Mouse (Mus musculus) stomach, postnatal 0 days (tissue): ENCODE measurements around the gene Prkcb. TPM values are rescaled to one million over a fixed set of nuclear protein-coding genes. Genes with fewer than 3 reads are reported as not detected.

Source experiments
- ATAC-seq: fragments of 200-750 bp; cut with Nextera tagmentation; 2 replicates; pipeline ENCODE4 v1.8.0; 2017; ENCODE audit not compliant: low FRiP score, low TSS enrichment
- DNase-seq: peaks from one replicate; pipeline ENCODE4 v3.0.0-alpha.2; 2016; ENCODE audit warnings: low spot score
- H3K27ac ChIP-seq: fragments of 300-500 bp; sonication (generic); replicated peaks from 2 replicates; pipeline ENCODE4 v1.5.1; 2014; ENCODE audit warnings: mild to moderate bottlenecking, control low read depth
- H3K27me3 ChIP-seq: fragments of 300-500 bp; sonication (generic); 2 replicates; pipeline ENCODE4 v1.6.1; 2014; ENCODE audit warnings: low read length; ENCODE audit not compliant: control insufficient read depth, insufficient read depth
- H3K36me3 ChIP-seq: fragments of 300-500 bp; sonication (generic); 2 replicates; pipeline ENCODE4 v1.6.1; 2014; ENCODE audit warnings: low read length, mixed read lengths; ENCODE audit not compliant: control insufficient read depth, insufficient read depth
- H3K4me1 ChIP-seq: fragments of 300-500 bp; sonication (generic); replicated peaks from 2 replicates; pipeline ENCODE4 v1.6.1; 2014; ENCODE audit warnings: antibody characterized with exemption; ENCODE audit not compliant: control insufficient read depth, insufficient read depth
- H3K4me2 ChIP-seq: fragments of 300-500 bp; sonication (generic); replicated peaks from 2 replicates; pipeline ENCODE4 v1.6.1; 2014; ENCODE audit warnings: low read depth, mild to moderate bottlenecking, control low read depth, moderate library complexity
- H3K4me3 ChIP-seq: fragments of 300-500 bp; sonication (generic); 2 replicates; pipeline ENCODE4 v1.5.1; 2014; ENCODE audit warnings: low read depth, low read length, control low read depth
- H3K9ac ChIP-seq: fragments of 300-500 bp; sonication (generic); 2 replicates; pipeline ENCODE4 v1.6.1; 2014; ENCODE audit warnings: mild to moderate bottlenecking, low read length, control low read depth, mixed read lengths
- H3K9me3 ChIP-seq: fragments of 300-500 bp; sonication (generic); 2 replicates; pipeline ENCODE4 v1.6.1; 2016; ENCODE audit warnings: low read length; ENCODE audit not compliant: control insufficient read depth
- CTCF ChIP-seq: IDR thresholded peaks from 2 replicates; pipeline ENCODE4 v1.5.1; 2016; ENCODE audit warnings: antibody characterized with exemption, low read depth, mild to moderate bottlenecking, moderate library complexity
- EP300 ChIP-seq: optimal IDR thresholded peaks from 2 replicates; pipeline ENCODE3; 2016; ENCODE audit warnings: antibody characterized with exemption
- WGBS: fragments of 180-500 bp; shearing (Covaris S2); extraction: QIAGEN DNeasy Blood & Tissue Kit; methylation state at CpG from one replicate; pipeline ENCODE4 v1.1.7; 2014; 5-methylcytosine and 5-hydroxymethylcytosine counted together
- polyA plus RNA-seq: library from polyadenylated mRNA; unstranded; fragments of >200 nt; fragmentation: Nextera tagmentation; extraction: Ambion mirVana; gene quantifications from 2 replicates; pipeline ENCODE4 v1.2.1, GENCODE M21; 2015

Gene Prkcb
- polyA plus RNA-seq, 1 experiment from 2014 or later = 7.9 TPM

DNA sequence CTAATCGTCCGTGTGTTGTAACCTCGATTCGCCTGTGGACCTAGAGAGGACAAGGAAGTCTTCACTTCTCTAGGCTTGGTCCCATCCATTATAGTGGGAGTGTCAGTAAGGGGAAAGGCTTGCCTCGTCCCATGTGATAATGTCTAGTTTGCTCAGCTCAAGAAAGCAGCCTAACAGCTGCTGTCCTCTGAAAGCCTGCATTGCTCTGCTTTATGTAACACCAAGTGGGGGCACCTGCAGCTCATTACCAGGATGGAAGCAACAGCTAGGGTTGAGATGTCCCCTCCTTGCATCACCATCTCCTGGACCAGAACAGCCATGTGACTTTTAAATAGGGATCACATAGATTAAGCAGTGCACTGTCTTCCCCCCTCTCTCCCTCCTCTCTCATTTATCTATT lies 144.8 kb downstream of the Prkcb start:
- Histone ChIP-seq H3K36me3 (no peaks in the 10 kb centered on the region), H3K4me3 (no peak overlapping the region), H3K4me2 (no peak overlapping the region), H3K27ac (no peak overlapping the region), H3K27me3 (no peaks in the 10 kb centered on the region), H3K9ac (no peak overlapping the region), H3K9me3 (no peaks in the 10 kb centered on the region), H3K4me1 (no peaks in the 10 kb centered on the region)
- ATAC-seq = no peak
- no peak for DNase-seq
- TF ChIP-seq EP300 = no peak
- TF ChIP-seq CTCF = no peak
- 76% methylated on average over 5 of the region's 5 CpGs for WGBS

DNA sequence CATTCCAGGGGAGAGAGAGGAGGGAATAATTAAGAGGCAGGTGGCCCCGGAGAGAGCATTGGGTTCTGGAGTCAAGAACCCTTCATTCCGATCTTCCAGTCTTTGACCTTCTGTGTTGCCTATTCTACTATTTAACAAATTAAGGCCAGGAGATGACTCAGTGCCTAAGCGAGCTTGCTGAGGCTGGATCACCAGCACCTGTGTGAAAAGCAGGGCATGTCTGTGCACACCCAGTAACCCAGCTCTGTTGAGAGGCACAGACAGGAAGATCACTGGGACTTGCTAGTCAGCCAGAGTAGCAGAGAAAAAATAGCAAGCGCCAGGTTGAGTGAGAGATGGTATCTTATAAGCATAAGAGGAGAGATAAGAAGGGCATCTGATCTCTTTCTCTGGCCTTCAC lies 146.4 kb downstream of the Prkcb start:
- TF ChIP-seq EP300 (no peak), CTCF (no peak)
- no peak overlapping the region for H3K4me3 ChIP-seq
- no peaks in the 10 kb centered on the region for H3K9me3 ChIP-seq
- DNase-seq = no peak
- ATAC-seq = no peak
- WGBS = 57% methylated on average over 4 of the region's 4 CpGs
- no peaks in the 10 kb centered on the region for H3K4me1 ChIP-seq
- H3K27me3 ChIP-seq = no peaks in the 10 kb centered on the region
- no peak overlapping the region for H3K9ac ChIP-seq
- no peak overlapping the region for H3K27ac ChIP-seq
- no peaks in the 10 kb centered on the region for H3K36me3 ChIP-seq
- no peak overlapping the region for H3K4me2 ChIP-seq

DNA sequence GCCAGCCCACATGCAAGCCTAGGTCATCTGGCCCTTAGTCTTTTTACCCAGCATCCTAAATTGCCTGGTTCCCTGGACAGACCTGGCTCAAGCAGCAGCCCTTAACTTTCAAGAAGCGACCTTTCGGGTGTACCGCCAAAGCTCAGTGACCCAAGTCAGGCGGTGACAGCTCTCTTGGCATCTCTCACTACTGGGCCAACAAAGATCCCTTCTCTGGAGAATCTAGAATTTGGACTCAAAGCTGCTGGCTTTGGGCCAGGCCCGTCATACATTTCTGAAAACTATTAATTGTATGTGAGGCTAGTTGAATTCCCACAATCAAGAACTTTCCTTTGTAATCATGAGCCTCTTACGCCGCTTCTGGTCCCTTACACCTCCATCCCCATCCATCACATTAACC lies 147.0 kb downstream of the Prkcb start:
- TF ChIP-seq CTCF (no peak), EP300 (no peak)
- no peaks in the 10 kb centered on the region for H3K36me3 ChIP-seq
- no peak for DNase-seq
- H3K27ac ChIP-seq = no peak overlapping the region
- no peak overlapping the region for H3K4me3 ChIP-seq
- no peak for ATAC-seq
- 88% methylated on average over 7 of the region's 7 CpGs for WGBS
- H3K27me3 ChIP-seq = no peaks in the 10 kb centered on the region
- no peak overlapping the region for H3K9ac ChIP-seq
- no peaks in the 10 kb centered on the region for H3K4me1 ChIP-seq
- H3K4me2 ChIP-seq = no peak overlapping the region
- H3K9me3 ChIP-seq = no peaks in the 10 kb centered on the region

DNA sequence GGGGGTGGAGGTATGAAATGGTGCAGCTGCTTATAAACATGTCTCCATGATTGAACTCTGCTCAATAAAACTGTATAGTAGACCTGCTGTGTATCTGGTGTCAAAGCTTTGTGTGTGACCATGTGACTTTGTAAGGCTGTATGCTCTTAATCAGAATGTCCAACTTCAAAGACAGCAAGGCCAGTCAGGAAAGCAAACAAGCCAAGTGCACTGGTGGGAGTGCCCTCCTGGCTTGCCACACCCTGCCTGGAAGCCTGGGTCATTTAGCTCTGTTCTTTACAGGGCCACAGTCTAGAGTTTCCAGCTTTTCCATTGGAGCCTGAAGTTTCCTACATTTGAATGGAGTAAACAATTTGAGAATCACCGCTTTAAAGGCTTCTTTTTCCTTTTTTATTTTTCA lies 148.8 kb downstream of the Prkcb start:
- 57% methylated on average over 1 of the region's 1 CpGs for WGBS
- H3K4me2 ChIP-seq = no peak overlapping the region
- H3K36me3 ChIP-seq = no peaks in the 10 kb centered on the region
- H3K9me3 ChIP-seq = no peaks in the 10 kb centered on the region
- no peaks in the 10 kb centered on the region for H3K4me1 ChIP-seq
- H3K27ac ChIP-seq = no peak overlapping the region
- H3K4me3 ChIP-seq = no peak overlapping the region
- TF ChIP-seq CTCF (no peak), EP300 (no peak)
- DNase-seq (peak; percentile 55), ATAC-seq (peak; percentile 81)
- H3K27me3 ChIP-seq = no peaks in the 10 kb centered on the region
- no peak overlapping the region for H3K9ac ChIP-seq

DNA sequence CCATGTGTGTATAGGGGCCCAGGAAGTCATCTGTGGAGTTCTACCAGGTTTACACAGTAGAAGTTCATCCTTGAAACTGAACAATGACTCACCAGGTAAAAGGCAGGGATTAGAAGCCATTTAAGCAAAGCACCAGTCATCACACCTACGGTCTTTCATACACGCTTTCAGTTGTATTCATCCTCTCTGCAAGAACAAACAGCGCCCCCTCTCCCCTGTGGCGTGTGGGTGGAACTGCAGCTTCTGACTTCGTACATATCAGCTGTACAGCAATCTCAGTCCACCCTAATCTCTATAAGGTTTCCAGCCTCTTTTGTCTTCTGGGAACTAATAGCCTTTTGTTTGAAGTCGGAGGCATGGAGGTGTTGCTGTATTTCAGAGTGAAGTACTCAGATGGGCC lies 156.5 kb downstream of the Prkcb start:
- Histone ChIP-seq H3K27ac (no peak overlapping the region), H3K27me3 (no peaks in the 10 kb centered on the region), H3K9ac (no peak overlapping the region), H3K9me3 (no peaks in the 10 kb centered on the region), H3K4me3 (no peak overlapping the region), H3K4me2 (no peak overlapping the region), H3K36me3 (no peaks in the 10 kb centered on the region), H3K4me1 (no peaks in the 10 kb centered on the region)
- ATAC-seq = no peak
- TF ChIP-seq EP300 = no peak
- TF ChIP-seq CTCF = peak; percentile 79
- 57% methylated on average over 6 of the region's 6 CpGs for WGBS
- DNase-seq = peak; percentile 59

DNA sequence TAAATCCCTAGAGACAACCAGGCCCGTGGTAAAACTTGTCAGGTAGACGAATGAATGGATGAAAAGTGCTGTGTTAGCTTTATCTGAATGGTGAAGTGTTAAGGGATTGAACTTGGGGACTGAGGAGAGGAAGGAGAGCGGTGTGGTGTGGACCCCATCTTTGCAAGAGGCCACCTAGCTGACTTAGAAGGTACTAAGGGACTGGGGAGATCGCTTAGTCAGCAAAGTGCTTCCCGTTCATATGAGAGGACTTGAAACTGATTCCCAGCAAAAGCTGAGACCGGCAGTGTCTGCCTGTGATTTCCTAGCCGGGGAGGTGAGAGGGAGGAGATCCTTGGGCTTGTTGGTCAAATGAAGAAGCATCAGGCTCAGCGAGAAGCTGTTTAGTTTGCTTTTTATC lies 164.1 kb downstream of the Prkcb start:
- no peak overlapping the region for H3K27ac ChIP-seq
- no peaks in the 10 kb centered on the region for H3K36me3 ChIP-seq
- ATAC-seq (no peak), DNase-seq (no peak)
- no peaks in the 10 kb centered on the region for H3K27me3 ChIP-seq
- H3K4me1 ChIP-seq = no peaks in the 10 kb centered on the region
- TF ChIP-seq CTCF = no peak
- no peak for TF ChIP-seq EP300
- WGBS = 68% methylated on average over 8 of the region's 8 CpGs
- no peak overlapping the region for H3K4me3 ChIP-seq
- H3K4me2 ChIP-seq = no peak overlapping the region
- H3K9ac ChIP-seq = no peak overlapping the region
- H3K9me3 ChIP-seq = no peaks in the 10 kb centered on the region
